Mouse (Mus musculus) kidney, postnatal 0 days (tissue): Measurements from ENCODE around the gene Zfp85. TPM values are rescaled to one million over a fixed set of nuclear protein-coding genes. Genes with fewer than 3 reads are reported as not detected.
"Not testable (repeated sequence)": the region's sequence is repeated elsewhere in the genome, so short reads cannot be mapped to it uniquely, and the experiment has no call there.

Experiments
- ATAC-seq: fragments of 200-750 bp; cut with Nextera tagmentation; replicated peaks from 2 replicates; pipeline ENCODE4 v1.8.0; 2017; ENCODE audit warnings: low read depth, moderate number of reproducible peaks, moderate TSS enrichment, moderate library complexity; ENCODE audit not compliant: low FRiP score
- DNase-seq: peaks from one replicate; pipeline ENCODE4 v3.0.0-alpha.2; 2016; ENCODE audit warnings: low spot score
- H3K27ac ChIP-seq: fragments of 300-500 bp; sonication (generic); 2 replicates; pipeline ENCODE4 v1.5.1; 2014; ENCODE audit warnings: mild to moderate bottlenecking
- H3K27me3 ChIP-seq: fragments of 300-500 bp; sonication (generic); 2 replicates; pipeline ENCODE4 v1.6.1; 2014; ENCODE audit warnings: low read length, mixed read lengths; ENCODE audit not compliant: insufficient read depth
- H3K36me3 ChIP-seq: fragments of 300-500 bp; sonication (generic); 2 replicates; pipeline ENCODE4 v1.6.1; 2014; ENCODE audit warnings: low read length, mixed read lengths; ENCODE audit not compliant: insufficient read depth
- H3K4me1 ChIP-seq: fragments of 300-500 bp; sonication (generic); replicated peaks from 2 replicates; pipeline ENCODE4 v1.6.1; 2014; ENCODE audit warnings: antibody characterized with exemption, low read length, mixed read lengths; ENCODE audit not compliant: insufficient read depth
- H3K4me2 ChIP-seq: fragments of 300-500 bp; sonication (generic); 2 replicates; pipeline ENCODE4 v1.6.1; 2014; ENCODE audit warnings: mild to moderate bottlenecking, low read length, moderate library complexity, mixed read lengths
- H3K4me3 ChIP-seq: fragments of 300-500 bp; sonication (generic); replicated peaks from 2 replicates; pipeline ENCODE4 v1.5.1; 2014; ENCODE audit warnings: low read depth, low read length
- H3K9ac ChIP-seq: fragments of 300-500 bp; sonication (generic); 2 replicates; pipeline ENCODE4 v1.6.1; 2014; ENCODE audit warnings: low read depth, low read length
- H3K9me3 ChIP-seq: fragments of 300-500 bp; sonication (generic); replicated peaks from 2 replicates; pipeline ENCODE4 v1.6.1; 2016; ENCODE audit warnings: low read length, inconsistent platforms, mixed read lengths
- CTCF ChIP-seq: IDR thresholded peaks from 2 replicates; pipeline ENCODE4 v1.5.1; 2016; ENCODE audit warnings: antibody characterized with exemption, low read depth, mild to moderate bottlenecking, moderate library complexity
- WGBS: fragments of 180-500 bp; shearing (Covaris S2); extraction: QIAGEN DNeasy Blood & Tissue Kit; methylation state at CpG from one replicate; pipeline ENCODE4 v1.1.7; 2014; 5-methylcytosine and 5-hydroxymethylcytosine counted together
- polyA plus RNA-seq: library from polyadenylated mRNA; unstranded; fragments of >200 nt; fragmentation: Nextera tagmentation; extraction: Ambion mirVana; gene quantifications from 2 replicates; pipeline ENCODE4 v1.2.1, GENCODE M21; 2015

Gene Zfp85
- polyA plus RNA-seq, 1 experiment from 2014 or later, result 5.3 TPM

DNA sequence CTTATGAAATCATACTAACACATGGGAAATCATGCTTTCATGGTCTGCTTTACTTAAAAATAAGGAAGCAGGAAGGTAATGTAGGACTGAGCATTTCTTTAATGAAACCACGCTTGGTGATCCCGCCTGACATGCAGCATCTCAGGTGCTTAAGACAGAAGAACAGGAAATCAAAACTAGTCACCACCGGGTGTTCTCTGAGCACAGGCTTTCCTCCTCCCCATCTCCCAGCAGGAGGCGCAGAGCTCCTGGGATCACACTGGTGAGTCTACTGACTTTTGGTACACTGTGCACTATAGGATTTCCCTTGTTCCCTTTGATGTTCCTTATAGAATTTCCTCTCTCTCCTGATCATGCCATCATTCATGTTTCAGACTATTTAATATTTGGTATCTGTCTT, 25.6 kb downstream of the Zfp85 start:
- ATAC-seq (peak; percentile 81), DNase-seq (peak; percentile 69)
- Histone ChIP-seq H3K9ac (peak overlapping the region; percentile 68; the same call in 1 of the 2 replicates), H3K4me3 (peak overlapping the region; percentile 61), H3K4me2 (peak overlapping the region; percentile 73)
- not testable (repeated sequence) for H3K27me3 ChIP-seq, H3K4me1 ChIP-seq, H3K9me3 ChIP-seq, H3K27ac ChIP-seq, H3K36me3 ChIP-seq
- WGBS, result 30% methylated on average over 4 of the region's 4 CpGs
- TF ChIP-seq CTCF, result peak; percentile 75

DNA sequence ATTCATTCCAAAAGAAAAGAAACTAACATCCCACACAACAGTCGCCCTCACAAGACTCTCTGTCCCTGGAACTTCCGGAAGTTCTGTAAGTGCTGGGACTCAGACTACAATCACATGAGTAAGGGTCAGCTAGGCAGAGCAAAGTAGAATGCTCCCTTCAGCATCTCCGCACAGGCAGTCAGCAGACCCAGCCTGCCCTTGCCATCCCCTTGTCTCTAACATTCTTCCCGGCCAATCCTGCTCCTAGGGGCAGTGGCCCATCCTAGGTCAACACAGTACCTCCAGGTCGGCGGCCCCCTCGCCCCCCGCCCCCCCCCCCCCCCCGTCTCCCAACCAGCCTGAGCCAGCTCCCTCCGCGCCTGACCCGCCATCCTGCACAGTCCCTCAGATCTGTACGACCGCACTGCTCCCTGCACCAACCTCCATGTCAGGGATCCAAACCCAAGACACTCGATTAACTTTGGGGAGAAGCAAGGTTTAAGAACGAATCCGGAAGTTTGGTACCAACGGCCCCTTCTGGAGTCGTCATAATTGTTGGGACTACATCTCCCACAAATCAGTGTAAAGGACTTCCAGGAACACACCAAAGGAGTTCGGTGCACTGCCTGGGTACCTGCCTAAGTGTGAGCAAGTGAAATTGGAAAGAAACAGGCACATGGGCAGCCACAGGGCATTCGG, 26.2 kb downstream of the Zfp85 start, which contains the start of gene Zfp65:
Gene Zfp65 (minus strand): TSS at position 533 of the 678 bp plus-strand sequence.
- Histone ChIP-seq H3K27me3 (no peaks in the 10 kb centered on the region), H3K9ac (peak within 1 kb of the TSS; percentile 68), H3K36me3 (no peaks in the 10 kb centered on the region), H3K4me1 (no peaks in the 10 kb centered on the region), H3K4me2 (peak within 1 kb of the TSS; percentile 73), H3K27ac (peak within 1 kb of the TSS; percentile 58), H3K9me3 (no peaks in the 10 kb centered on the region), H3K4me3 (peak within 1 kb of the TSS; percentile 61)
- ATAC-seq (peak; percentile 86), DNase-seq (peak; percentile 86)
- 2% methylated on average over 18 of the region's 21 CpGs for WGBS
- TF ChIP-seq CTCF, result no peak

DNA sequence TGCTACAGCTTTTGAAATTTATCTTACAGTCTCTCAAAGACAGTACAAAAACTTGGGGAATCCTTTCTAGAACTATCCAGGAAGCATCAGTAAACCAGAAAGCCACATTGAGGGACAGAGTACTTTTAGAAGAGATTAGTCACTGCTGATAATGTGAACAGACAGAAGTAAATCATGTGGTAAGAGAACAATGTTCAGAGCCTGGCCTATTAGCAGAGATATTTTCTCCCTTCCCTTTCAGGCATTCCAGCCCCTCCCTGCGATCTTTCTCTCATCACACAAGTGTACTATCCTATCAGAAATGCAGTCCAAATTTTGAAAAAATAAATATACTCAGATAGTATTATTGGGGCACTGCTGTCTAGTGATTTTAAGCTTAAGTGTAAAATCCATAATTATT, 26.9 kb downstream of the Zfp85 start:
- DNase-seq (peak; percentile 1), ATAC-seq (no peak)
- Histone ChIP-seq H3K9ac (peak overlapping the region; percentile 68; the same call in 1 of the 2 replicates), H3K9me3 (no peaks in the 10 kb centered on the region), H3K27ac (0 out of 2 replicates have a peak overlapping the region, but pooled peaks have one; percentile 58), H3K4me2 (peak overlapping the region; percentile 73), H3K4me3 (peak overlapping the region; percentile 61), H3K36me3 (no peaks in the 10 kb centered on the region), H3K4me1 (no peaks in the 10 kb centered on the region), H3K27me3 (no peaks in the 10 kb centered on the region)
- no peak for TF ChIP-seq CTCF
- 78% methylated on average over 1 of the region's 1 CpGs for WGBS

DNA sequence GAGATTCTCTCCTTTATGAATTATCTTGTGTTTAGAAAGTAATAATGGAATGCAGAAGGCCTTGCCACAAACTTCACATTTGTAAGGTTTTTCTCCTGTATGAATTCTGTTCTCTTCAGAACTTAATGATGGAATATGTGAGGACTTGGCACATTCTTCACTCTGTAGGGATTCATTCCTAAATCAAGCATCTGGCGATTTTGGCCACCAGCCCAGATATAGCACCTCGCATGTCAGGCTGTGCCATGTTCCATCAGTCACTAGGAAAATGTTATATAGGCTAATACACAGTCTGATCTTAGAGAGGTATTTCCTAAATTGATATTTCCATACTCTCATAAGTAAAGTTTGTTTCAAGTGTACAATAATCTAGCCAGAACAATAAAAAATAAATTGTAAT, 29.7 kb downstream of the Zfp85 start:
- not testable (repeated sequence) for H3K9me3 ChIP-seq, H3K27ac ChIP-seq, H3K4me1 ChIP-seq, H3K9ac ChIP-seq, ATAC-seq, H3K4me3 ChIP-seq, H3K36me3 ChIP-seq, DNase-seq, H3K4me2 ChIP-seq, H3K27me3 ChIP-seq
- WGBS, result 72% methylated on average over 2 of the region's 2 CpGs

DNA sequence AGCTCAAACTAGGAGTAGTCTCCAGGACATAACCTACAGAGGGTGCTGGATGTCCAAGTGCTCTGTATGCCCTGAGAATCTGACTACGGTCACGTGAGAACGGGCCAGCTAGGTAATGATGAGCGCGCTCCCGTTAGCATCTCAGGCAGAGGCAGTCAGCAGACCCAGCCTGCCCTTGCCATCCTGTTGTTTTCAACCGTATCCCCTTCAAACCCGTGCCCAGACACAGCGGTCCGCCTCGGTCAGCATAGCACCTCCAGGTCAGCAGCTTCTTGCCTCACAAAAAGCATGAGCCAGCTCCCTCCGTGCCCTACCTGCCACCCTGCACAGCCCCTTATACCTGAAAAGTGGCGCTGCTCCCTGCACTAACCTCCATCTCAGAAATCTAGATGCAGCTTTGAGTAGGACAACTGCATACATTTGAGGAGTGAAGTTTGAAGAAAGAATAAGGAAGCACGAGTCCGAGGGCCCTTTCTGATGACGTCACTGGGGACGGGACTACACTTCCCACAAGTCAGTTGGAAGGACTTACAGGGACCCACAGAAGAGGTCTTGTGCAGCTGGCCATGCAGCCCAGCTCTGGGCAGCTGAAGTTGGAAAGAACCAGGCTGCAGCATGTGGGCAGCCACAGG, 31.1 kb downstream of the Zfp85 start:
- Histone ChIP-seq H3K4me1 (no peaks in the 10 kb centered on the region), H3K4me3 (peak overlapping the region; percentile 75), H3K9me3 (no peaks in the 10 kb centered on the region), H3K36me3 (no peaks in the 10 kb centered on the region), H3K27me3 (no peaks in the 10 kb centered on the region), H3K4me2 (peak overlapping the region; percentile 86), H3K27ac (peak overlapping the region; percentile 70; the same call in 1 of the 2 replicates), H3K9ac (peak overlapping the region; percentile 79)
- ATAC-seq (peak; percentile 97), DNase-seq (peak; percentile 93)
- under 1% methylated on average over 17 of the region's 17 CpGs for WGBS
- TF ChIP-seq CTCF, result peak; percentile 16; the same call in 1 of the 2 replicates

Other genes starting within 250 kb of the Zfp85 start
- gene Gm26965, start 229.1 kb downstream of the Zfp85 start, polyA plus RNA-seq, result not detected in 2 replicates
- 30.4 and 38.3 TPM in 2 replicates for gene Zfp87, start 229.1 kb downstream of the Zfp85 start, polyA plus RNA-seq
- 9.0 and 9.8 TPM in 2 replicates for gene Zfp748, start 201.4 kb downstream of the Zfp85 start, polyA plus RNA-seq
- gene Zfp729b, start 145.5 kb downstream of the Zfp85 start, polyA plus RNA-seq, result 3.8 TPM in 2 replicates
- 0.08 TPM in 1 of 2 replicates, not detected in the other for gene Gm49345, start 117.5 kb downstream of the Zfp85 start, polyA plus RNA-seq
- 2.5 and 3.3 TPM in 2 replicates for gene Zfp729a, start 117.4 kb downstream of the Zfp85 start, polyA plus RNA-seq
- gene Zfp738, start 68.2 kb downstream of the Zfp85 start, polyA plus RNA-seq, result 7.3 and 7.5 TPM in 2 replicates
- gene Zfp65, start 26.1 kb downstream of the Zfp85 start, polyA plus RNA-seq, result 3.7 and 4.1 TPM in 2 replicates
- gene Zfp493, start 24.5 kb upstream of the Zfp85 start, polyA plus RNA-seq, result 1.6 TPM in 2 replicates
- gene Zfp273, start 58.5 kb upstream of the Zfp85 start, polyA plus RNA-seq, result 6.9 and 7.1 TPM in 2 replicates
- gene Gm10037, start 75.9 kb upstream of the Zfp85 start, polyA plus RNA-seq, result 2.2 and 2.5 TPM in 2 replicates
- not detected in 2 replicates for gene BC048507, start 108.1 kb upstream of the Zfp85 start, polyA plus RNA-seq